Mouse (Mus musculus) kidney, adult 2 months (tissue): ENCODE measurements around the gene Stard8.

ENCODE experiments used
- CTCF ChIP-seq: fragments of 200-500 bp; conservative IDR thresholded peaks from 2 replicates; pipeline ENCODE4 v1.5.1; 2011; ENCODE audit warnings: low read depth, mild to moderate bottlenecking, control low read depth, low read length, moderate library complexity, mixed read lengths; ENCODE audit not compliant: insufficient read depth, insufficient read length
- POLR2A ChIP-seq: fragments of 200-500 bp; IDR thresholded peaks from one replicate; pipeline ENCODE4 v1.6.1; 2011; ENCODE audit warnings: low read depth, low read length, control low read depth

DNA sequence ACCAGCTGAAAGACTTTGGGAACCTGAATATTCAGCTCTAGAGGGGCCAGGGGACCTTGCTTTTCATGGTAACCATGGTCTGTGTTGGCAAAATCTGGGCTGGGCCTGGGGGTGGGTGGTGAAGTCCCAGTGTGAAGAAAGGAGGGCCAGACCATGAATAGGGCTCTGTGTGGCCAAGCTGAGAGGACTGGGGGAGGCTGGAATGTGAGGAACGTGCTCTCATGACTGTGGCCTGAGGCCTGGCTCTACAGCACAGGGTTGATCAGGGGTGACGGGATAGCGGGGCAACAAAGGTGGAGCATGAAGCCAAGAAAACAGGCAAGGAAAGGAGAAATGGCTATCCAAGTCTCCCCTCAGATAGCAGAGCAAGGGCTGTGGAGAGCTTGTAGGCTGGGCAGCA lies 9.4 kb downstream of the Stard8 start:
- TF ChIP-seq POLR2A (no peak), CTCF (no peak)
